Mouse (Mus musculus): ENCODE data around the gene Syt2. TPM values are rescaled to one million over a fixed set of nuclear protein-coding genes. Genes with fewer than 3 reads are reported as not detected.

Gene Syt2
- polyA plus RNA-seq, 1 experiment from 2014 or later, result 0.84 TPM

GRCm38 (mm10) chr1:134700634-134701033 is 54.2 kb downstream of the Syt2 start:
- Histone ChIP-seq H3K9me3 (ENCODE audit: control insufficient read depth, low read length) (no peaks in the 10 kb centered on the region), H3K36me3 (ENCODE audit: control insufficient read depth, insufficient read depth, low read length) (no peaks in the 10 kb centered on the region), H3K4me1 (replicated peaks; ENCODE audit: control insufficient read depth, insufficient read depth, low read length) (no peaks in the 10 kb centered on the region; the same call in 1 of the 2 replicates), H3K27me3 (ENCODE audit: control insufficient read depth, insufficient read depth, low read length) (no peaks in the 10 kb centered on the region; the same call in 1 of the 2 replicates), H3K4me3 (ENCODE audit: low read depth, low read length) (no peak overlapping the region), H3K4me2 (ENCODE audit: low read depth, low read length, severe bottlenecking) (no peak overlapping the region), H3K9ac (ENCODE audit: low read length) (no peak overlapping the region), H3K27ac (ENCODE audit: low read depth, low read length) (no peak overlapping the region)
- 41% methylated on average over 5 of the region's 5 CpGs for WGBS
- ATAC-seq (replicated peaks; ENCODE audit: low FRiP score) (no peak; the same call in 1 of the 2 replicates), DNase-seq (ENCODE audit: low spot score) (no peak)

- Histone ChIP-seq H3K27me3 (ENCODE audit: control insufficient read depth, insufficient read depth, low read length) (peaks cover 2% of the 10 kb centered on the region), H3K4me2 (ENCODE audit: low read depth, low read length, severe bottlenecking) (no peak overlapping the region), H3K9me3 (ENCODE audit: control insufficient read depth, low read length) (no peaks in the 10 kb centered on the region), H3K36me3 (ENCODE audit: control insufficient read depth, insufficient read depth, low read length) (no peaks in the 10 kb centered on the region), H3K27ac (ENCODE audit: low read depth, low read length) (no peak overlapping the region), H3K9ac (ENCODE audit: low read length) (no peak overlapping the region), H3K4me3 (ENCODE audit: low read depth, low read length) (no peak overlapping the region), H3K4me1 (replicated peaks; ENCODE audit: control insufficient read depth, insufficient read depth, low read length) (no peaks in the 10 kb centered on the region; the same call in 1 of the 2 replicates)
- 15% methylated on average over 6 of the region's 6 CpGs for WGBS
- no peak for ATAC-seq (replicated peaks; ENCODE audit: low FRiP score)
- no peak for DNase-seq (ENCODE audit: low spot score)
Measured at GRCm38 (mm10) chr1:134701191-134701590, 54.7 kb downstream of the Syt2 start.

- no peak overlapping the region for H3K4me3 ChIP-seq (ENCODE audit: low read depth, low read length)
- peaks cover 17% of the 10 kb centered on the region for H3K27me3 ChIP-seq (ENCODE audit: control insufficient read depth, insufficient read depth, low read length)
- no peak overlapping the region for H3K4me2 ChIP-seq (ENCODE audit: low read depth, low read length, severe bottlenecking)
- no peak for ATAC-seq (replicated peaks; ENCODE audit: low FRiP score)
- H3K36me3 ChIP-seq (ENCODE audit: control insufficient read depth, insufficient read depth, low read length), result no peaks in the 10 kb centered on the region
- DNase-seq (ENCODE audit: low spot score), result no peak
- 88% methylated on average over 2 of the region's 2 CpGs for WGBS
- no peak overlapping the region for H3K9ac ChIP-seq (ENCODE audit: low read length)
- H3K27ac ChIP-seq (ENCODE audit: low read depth, low read length), result no peak overlapping the region
- no peaks in the 10 kb centered on the region; the same call in 1 of the 2 replicates for H3K4me1 ChIP-seq (replicated peaks; ENCODE audit: control insufficient read depth, insufficient read depth, low read length)
- H3K9me3 ChIP-seq (ENCODE audit: control insufficient read depth, low read length), result no peaks in the 10 kb centered on the region
Measured at GRCm38 (mm10) chr1:134703232-134703631, 56.8 kb downstream of the Syt2 start.

- no peak overlapping the region for H3K4me3 ChIP-seq (ENCODE audit: low read depth, low read length)
- ATAC-seq (replicated peaks; ENCODE audit: low FRiP score), result no peak
- WGBS, result 34% methylated on average over 22 of the region's 22 CpGs
Measured at GRCm38 (mm10) chr1:134704396-134705306, 58.2 kb downstream of the Syt2 start.

GRCm38 (mm10) chr1:134706549-134706948 is 60.1 kb downstream of the Syt2 start:
- Histone ChIP-seq H3K27ac (ENCODE audit: low read depth, low read length) (no peak overlapping the region), H3K4me3 (ENCODE audit: low read depth, low read length) (no peak overlapping the region), H3K4me2 (ENCODE audit: low read depth, low read length, severe bottlenecking) (no peak overlapping the region), H3K9me3 (ENCODE audit: control insufficient read depth, low read length) (no peaks in the 10 kb centered on the region), H3K4me1 (replicated peaks; ENCODE audit: control insufficient read depth, insufficient read depth, low read length) (peaks cover 18% of the 10 kb centered on the region), H3K27me3 (ENCODE audit: control insufficient read depth, insufficient read depth, low read length) (peaks cover 32% of the 10 kb centered on the region), H3K36me3 (ENCODE audit: control insufficient read depth, insufficient read depth, low read length) (no peaks in the 10 kb centered on the region), H3K9ac (ENCODE audit: low read length) (no peak overlapping the region)
- ATAC-seq (replicated peaks; ENCODE audit: low FRiP score), result no peak
- DNase-seq (ENCODE audit: low spot score), result no peak
- WGBS, result 36% methylated on average over 2 of the region's 2 CpGs

More at GRCm38 (mm10) chr1:134704396-134705306, 58.2 kb downstream of the Syt2 start:
- Histone ChIP-seq H3K36me3 (ENCODE audit: control insufficient read depth, insufficient read depth, low read length) (no peaks in the 10 kb centered on the region), H3K9me3 (ENCODE audit: control insufficient read depth, low read length) (no peaks in the 10 kb centered on the region), H3K9ac (ENCODE audit: low read length) (no peak overlapping the region), H3K27ac (ENCODE audit: low read depth, low read length) (no peak overlapping the region), H3K27me3 (ENCODE audit: control insufficient read depth, insufficient read depth, low read length) (peaks cover 26% of the 10 kb centered on the region), H3K4me1 (replicated peaks; ENCODE audit: control insufficient read depth, insufficient read depth, low read length) (peaks cover 9% of the 10 kb centered on the region; the same call in 1 of the 2 replicates), H3K4me2 (ENCODE audit: low read depth, low read length, severe bottlenecking) (no peak overlapping the region)
- DNase-seq (ENCODE audit: low spot score), result peak; percentile 78

GRCm38 (mm10) chr1:134707516-134707915 is 61.0 kb downstream of the Syt2 start:
- Histone ChIP-seq H3K4me3 (ENCODE audit: low read depth, low read length) (no peak overlapping the region), H3K36me3 (ENCODE audit: control insufficient read depth, insufficient read depth, low read length) (no peaks in the 10 kb centered on the region), H3K27me3 (ENCODE audit: control insufficient read depth, insufficient read depth, low read length) (peaks cover 32% of the 10 kb centered on the region), H3K9ac (ENCODE audit: low read length) (no peak overlapping the region), H3K9me3 (ENCODE audit: control insufficient read depth, low read length) (no peaks in the 10 kb centered on the region), H3K27ac (ENCODE audit: low read depth, low read length) (no peak overlapping the region), H3K4me1 (replicated peaks; ENCODE audit: control insufficient read depth, insufficient read depth, low read length) (peaks cover 19% of the 10 kb centered on the region), H3K4me2 (ENCODE audit: low read depth, low read length, severe bottlenecking) (no peak overlapping the region)
- 66% methylated on average over 3 of the region's 3 CpGs for WGBS
- DNase-seq (ENCODE audit: low spot score) (no peak), ATAC-seq (replicated peaks; ENCODE audit: low FRiP score) (no peak)

GRCm38 (mm10) chr1:134708274-134708673 is 61.8 kb downstream of the Syt2 start:
- Histone ChIP-seq H3K4me2 (ENCODE audit: low read depth, low read length, severe bottlenecking) (peak overlapping the region; percentile 98), H3K27ac (ENCODE audit: low read depth, low read length) (no peak overlapping the region), H3K9me3 (ENCODE audit: control insufficient read depth, low read length) (no peaks in the 10 kb centered on the region), H3K4me3 (ENCODE audit: low read depth, low read length) (peak overlapping the region; percentile 55), H3K36me3 (ENCODE audit: control insufficient read depth, insufficient read depth, low read length) (no peaks in the 10 kb centered on the region), H3K27me3 (ENCODE audit: control insufficient read depth, insufficient read depth, low read length) (peaks cover 32% of the 10 kb centered on the region), H3K4me1 (replicated peaks; ENCODE audit: control insufficient read depth, insufficient read depth, low read length) (peaks cover 19% of the 10 kb centered on the region), H3K9ac (ENCODE audit: low read length) (no peak overlapping the region; the same call in 1 of the 2 replicates)
- 6% methylated on average over 8 of the region's 8 CpGs for WGBS
- 0 out of 2 replicates have a peak, but pooled peaks have one; percentile 3 for ATAC-seq (replicated peaks; ENCODE audit: low FRiP score)
- DNase-seq (ENCODE audit: low spot score), result no peak

GRCm38 (mm10) chr1:134708801-134709385 is 62.4 kb downstream of the Syt2 start:
- 0% methylated on average over 46 of the region's 46 CpGs for WGBS
- DNase-seq (ENCODE audit: low spot score) (peak; percentile 87), ATAC-seq (replicated peaks; ENCODE audit: low FRiP score) (peak; percentile 55)
- H3K4me1 ChIP-seq (replicated peaks; ENCODE audit: control insufficient read depth, insufficient read depth, low read length), result peaks cover 23% of the 10 kb centered on the region
- H3K36me3 ChIP-seq (ENCODE audit: control insufficient read depth, insufficient read depth, low read length), result no peaks in the 10 kb centered on the region
- H3K9ac ChIP-seq (ENCODE audit: low read length), result peak overlapping the region; percentile 72
- H3K4me2 ChIP-seq (ENCODE audit: low read depth, low read length, severe bottlenecking), result peak overlapping the region; percentile 98
- no peaks in the 10 kb centered on the region for H3K9me3 ChIP-seq (ENCODE audit: control insufficient read depth, low read length)
- H3K27ac ChIP-seq (ENCODE audit: low read depth, low read length), result no peak overlapping the region
- peaks cover 32% of the 10 kb centered on the region for H3K27me3 ChIP-seq (ENCODE audit: control insufficient read depth, insufficient read depth, low read length)
- peak overlapping the region; percentile 55 for H3K4me3 ChIP-seq (ENCODE audit: low read depth, low read length)
